Mouse (Mus musculus) C2C12 (cell line): Measurements from ENCODE around the gene Otud7a.

Experiments used
- CTCF ChIP-seq: IDR thresholded peaks from one replicate; pipeline ENCODE4 v1.5.1; 2011; ENCODE audit not compliant: control insufficient read depth, insufficient read depth, insufficient read length
- MYOG ChIP-seq: IDR thresholded peaks from one replicate; pipeline ENCODE4 v1.6.1; 2011; ENCODE audit not compliant: control insufficient read depth, insufficient read length; ENCODE audit errors: extremely low read depth

DNA sequence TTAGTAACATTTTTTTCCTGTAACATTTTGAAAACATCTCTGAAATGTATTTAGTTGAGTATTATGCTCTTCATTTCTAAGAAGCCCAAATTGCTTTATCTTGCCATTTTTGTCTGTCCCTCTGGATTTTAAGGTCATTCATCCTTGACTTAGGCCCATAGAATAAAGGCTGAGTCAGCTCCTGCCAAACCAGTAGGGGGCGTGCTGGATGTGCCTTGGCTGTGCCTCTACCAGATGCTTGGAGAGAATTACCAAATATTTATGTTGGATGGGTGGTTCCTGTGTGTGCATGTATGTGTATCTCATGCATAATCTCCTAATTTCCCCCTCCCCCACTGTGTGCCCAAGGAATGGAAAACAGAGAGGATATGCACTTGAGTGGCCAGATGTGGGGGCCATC is 2.4 kb downstream of the Otud7a start:
- TF ChIP-seq CTCF (no peak), MYOG (no peak)
